Mouse (Mus musculus): ENCODE measurements around the gene Gm4881.

Gm4881 gene

GRCm38 (mm10) chr7:24944257-24944950 lies at the start of gene Gm4881:
Gene Gm4881 (minus strand): TSS chr7:24944494.
- no peak for DNase-seq

- DNase-seq = no peak
Measured at GRCm38 (mm10) chr7:24993081-24993480, 48.8 kb upstream of the Gm4881 start.

GRCm38 (mm10) chr7:24990478-24990877 lies 46.2 kb upstream of the Gm4881 start:
- no peak for DNase-seq

- DNase-seq = no peak
Measured at GRCm38 (mm10) chr7:24987941-24988340, 43.6 kb upstream of the Gm4881 start.

- DNase-seq = no peak
Measured at GRCm38 (mm10) chr7:24985799-24986198, 41.5 kb upstream of the Gm4881 start.

GRCm38 (mm10) chr7:24984307-24984706 lies 40.0 kb upstream of the Gm4881 start:
- DNase-seq = no peak

GRCm38 (mm10) chr7:24983396-24983795 lies 39.1 kb upstream of the Gm4881 start:
- no peak for DNase-seq

- DNase-seq = no peak
Measured at GRCm38 (mm10) chr7:24980439-24980838, 36.1 kb upstream of the Gm4881 start.

GRCm38 (mm10) chr7:24978781-24979180 lies 34.5 kb upstream of the Gm4881 start:
- no peak for DNase-seq

- DNase-seq = peak; percentile 83
Measured at GRCm38 (mm10) chr7:24974893-24975595, 30.8 kb upstream of the Gm4881 start.

GRCm38 (mm10) chr7:24973902-24974301 lies 29.6 kb upstream of the Gm4881 start:
- no peak for DNase-seq

GRCm38 (mm10) chr7:24973208-24973607 lies 28.9 kb upstream of the Gm4881 start:
- DNase-seq = no peak

GRCm38 (mm10) chr7:24971972-24972893 lies 27.9 kb upstream of the Gm4881 start, which contains the start of gene Rabac1:
Gene Rabac1 (minus strand): TSS chr7:24972754.
- DNase-seq = peak; percentile 97

GRCm38 (mm10) chr7:24971261-24971971 lies 27.1 kb upstream of the Gm4881 start:
- peak; percentile 79 for DNase-seq

- DNase-seq = no peak
Measured at GRCm38 (mm10) chr7:24970341-24970740, 26.0 kb upstream of the Gm4881 start.

- DNase-seq = no peak
Measured at GRCm38 (mm10) chr7:24969805-24970204, 25.5 kb upstream of the Gm4881 start.

- DNase-seq = no peak
Measured at GRCm38 (mm10) chr7:24968463-24968862, 24.2 kb upstream of the Gm4881 start.

- DNase-seq = no peak
Measured at GRCm38 (mm10) chr7:24967966-24968365, 23.7 kb upstream of the Gm4881 start.

GRCm38 (mm10) chr7:24964897-24965535 lies 20.7 kb upstream of the Gm4881 start:
- peak; percentile 88 for DNase-seq

- DNase-seq = no peak
Measured at GRCm38 (mm10) chr7:24964288-24964687, 20.0 kb upstream of the Gm4881 start.

- DNase-seq = no peak
Measured at GRCm38 (mm10) chr7:24955226-24955625, 10.9 kb upstream of the Gm4881 start.

- no peak for DNase-seq
Measured at GRCm38 (mm10) chr7:24954450-24954849, 10.2 kb upstream of the Gm4881 start.
